Mouse (Mus musculus) natural killer cell, adult 2 months (primary cell): ENCODE data around the gene Gltp.

Source experiments
- DNase-seq, 2 experiments: peaks; one replicate each; pipeline ENCODE4 v3.0.0; 2022; ENCODE audit warnings: low spot score in 2 of 2

The Gltp gene

GRCm38 (mm10) chr5:114658255-114658654, 32.5 kb downstream of the Gltp start, which contains the start of gene Trpv4:
TSS of gene Trpv4 (minus strand) at chr5:114658421.
- no peak for DNase-seq

- DNase-seq: no peak
Measured at GRCm38 (mm10) chr5:114657426-114657825, 33.4 kb downstream of the Gltp start.

GRCm38 (mm10) chr5:114656305-114656704, 34.5 kb downstream of the Gltp start:
- DNase-seq: no peak

- no peak for DNase-seq
Measured at GRCm38 (mm10) chr5:114655721-114656120, 35.1 kb downstream of the Gltp start.

- no peak for DNase-seq
Measured at GRCm38 (mm10) chr5:114653656-114654437, 36.9 kb downstream of the Gltp start.

GRCm38 (mm10) chr5:114651449-114651848, 39.3 kb downstream of the Gltp start:
- DNase-seq: peak in 1 of 2 experiments; percentile 38

- peak; percentile 51 to 59 for DNase-seq
Measured at GRCm38 (mm10) chr5:114651002-114651401, 39.8 kb downstream of the Gltp start.

- no peak for DNase-seq
Measured at GRCm38 (mm10) chr5:114648728-114649311, 42.0 kb downstream of the Gltp start.

GRCm38 (mm10) chr5:114647211-114647974, 43.4 kb downstream of the Gltp start:
- no peak for DNase-seq

- no peak for DNase-seq
Measured at GRCm38 (mm10) chr5:114645916-114646315, 44.9 kb downstream of the Gltp start.

- no peak for DNase-seq
Measured at GRCm38 (mm10) chr5:114644918-114645317, 45.9 kb downstream of the Gltp start.

GRCm38 (mm10) chr5:114640809-114641208, 50.0 kb downstream of the Gltp start:
- no peak for DNase-seq

- DNase-seq: no peak
Measured at GRCm38 (mm10) chr5:114639645-114639957, 51.2 kb downstream of the Gltp start.

GRCm38 (mm10) chr5:114638769-114639644, 51.8 kb downstream of the Gltp start:
- peak; percentile 76 to 86 for DNase-seq

GRCm38 (mm10) chr5:114636091-114636490, 54.7 kb downstream of the Gltp start:
- DNase-seq: no peak

- peak; percentile 27 to 42 for DNase-seq
Measured at GRCm38 (mm10) chr5:114631336-114631735, 59.4 kb downstream of the Gltp start.

GRCm38 (mm10) chr5:114625590-114625989, 65.2 kb downstream of the Gltp start:
- DNase-seq: peak; percentile 47 to 70

GRCm38 (mm10) chr5:114620305-114620704, 70.5 kb downstream of the Gltp start:
- DNase-seq: peak in 1 of 2 experiments; percentile 28
